Mouse (Mus musculus): ENCODE measurements around the gene Nedd1. TPM values are rescaled to one million over a fixed set of nuclear protein-coding genes. Genes with fewer than 3 reads are reported as not detected.

Gene Nedd1
- total RNA-seq (2021) = 1 to 10 TPM; 4.7 to 5.2 TPM
- long read RNA-seq, experiment 1, partial matches to known transcripts = 0 of 2 reads
- long read RNA-seq, experiment 1, other reads (novel, unspliced or antisense) = 0 of 2 reads
- long read RNA-seq, experiment 2, transcript Nedd1-201 (15 exons, 3,534 nt) = major isoform, 6 of 6 reads
- long read RNA-seq, experiment 2, partial matches to known transcripts = 0 of 6 reads
- long read RNA-seq, experiment 2, other reads (novel, unspliced or antisense) = 0 of 6 reads

GRCm38 (mm10) chr10:92721771-92722619 lies at the start of gene Nedd1:
Nedd1 (minus strand) TSS chr10:92722420.
- peak; percentile 85 to 89 for DNase-seq (ENCODE audit: low spot score in 2 of 2)

GRCm38 (mm10) chr10:92754359-92754758 lies 32.1 kb upstream of the Nedd1 start:
- DNase-seq (ENCODE audit: low spot score in 2 of 2) = no peak

DNA sequence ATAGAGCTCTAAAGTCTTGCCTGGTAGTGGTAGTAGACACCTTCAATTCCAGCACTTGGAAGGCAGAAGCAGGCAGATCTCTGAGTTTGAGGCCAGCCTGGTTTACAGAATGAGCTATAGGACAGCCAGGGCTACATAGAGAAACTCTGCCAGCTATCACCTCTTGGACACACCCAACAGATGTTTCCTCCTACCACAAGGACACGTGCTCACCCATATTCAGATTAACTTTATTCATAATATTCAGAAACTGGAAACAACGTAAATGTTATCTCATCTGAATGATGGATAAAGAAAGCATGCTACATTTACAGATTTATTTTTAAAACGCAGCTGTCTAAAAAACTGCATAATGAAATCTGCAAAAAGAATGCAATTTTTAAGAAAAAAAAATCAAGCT lies 8.1 kb upstream of the Nedd1 start:
- DNase-seq (ENCODE audit: low spot score in 2 of 2) = no peak

DNA sequence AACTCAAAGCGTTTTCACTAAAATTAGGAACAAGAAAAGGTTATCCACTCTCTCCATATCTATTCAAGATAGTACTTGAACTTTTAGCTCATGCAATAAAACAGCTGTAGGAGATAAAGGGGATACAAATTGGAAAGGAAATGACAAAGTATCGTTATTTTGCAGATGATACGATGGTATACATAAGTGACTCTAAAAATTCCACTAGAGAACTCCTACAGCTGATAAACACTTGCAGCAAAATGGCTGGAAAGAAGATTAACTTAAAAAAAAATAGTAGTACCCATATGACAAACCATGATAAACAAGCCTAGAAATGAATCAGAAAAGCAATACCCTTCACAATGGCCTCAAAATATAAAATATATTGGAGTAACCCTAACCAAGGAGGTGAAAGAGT lies 6.5 kb upstream of the Nedd1 start:
- DNase-seq (ENCODE audit: low spot score in 2 of 2) = no peak

GRCm38 (mm10) chr10:92722620-92722988 lies 384 bp upstream of the Nedd1 start:
- DNase-seq (ENCODE audit: low spot score in 2 of 2) = no peak

DNA sequence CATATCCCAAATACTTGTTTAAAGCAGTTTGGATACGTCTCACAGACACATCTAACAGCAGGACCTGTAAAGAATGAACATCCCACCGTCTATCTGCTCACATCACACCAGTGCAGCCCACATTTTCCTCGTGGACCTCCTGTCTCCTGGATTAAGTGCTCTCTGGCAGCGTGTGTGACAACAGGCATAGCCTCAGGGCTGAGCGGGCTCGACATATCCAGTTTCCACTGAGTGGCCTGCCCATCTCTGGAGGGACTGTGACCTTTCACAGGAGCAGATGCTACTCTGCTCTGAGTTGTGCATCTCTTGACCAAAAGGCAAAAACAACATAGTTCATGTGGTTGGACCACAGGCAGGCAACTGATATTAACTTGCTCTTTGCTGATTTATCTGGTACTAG lies 23.2 kb downstream of the Nedd1 start:
- no peak for DNase-seq (ENCODE audit: low spot score in 2 of 2)

DNA sequence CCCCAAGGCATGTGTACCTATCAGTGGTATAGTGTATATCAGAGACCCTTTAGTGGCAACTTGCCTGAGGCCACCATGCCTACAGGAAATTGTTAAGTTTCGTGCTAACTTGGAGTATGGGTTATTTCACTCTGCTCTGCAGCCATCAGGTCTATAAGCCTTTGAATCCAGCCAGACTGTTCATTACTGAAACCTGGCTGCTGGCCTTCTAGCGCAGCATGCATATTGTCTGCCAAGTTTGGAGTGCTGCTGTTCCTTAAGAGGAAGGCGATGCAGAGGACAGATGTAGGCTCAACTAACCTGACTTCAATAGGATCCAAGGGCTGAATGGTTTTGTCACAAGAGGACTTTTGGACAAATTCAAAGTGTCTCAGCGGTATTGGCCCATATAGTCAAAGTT lies 47.2 kb downstream of the Nedd1 start:
- no peak for DNase-seq (ENCODE audit: low spot score in 2 of 2)

DNA sequence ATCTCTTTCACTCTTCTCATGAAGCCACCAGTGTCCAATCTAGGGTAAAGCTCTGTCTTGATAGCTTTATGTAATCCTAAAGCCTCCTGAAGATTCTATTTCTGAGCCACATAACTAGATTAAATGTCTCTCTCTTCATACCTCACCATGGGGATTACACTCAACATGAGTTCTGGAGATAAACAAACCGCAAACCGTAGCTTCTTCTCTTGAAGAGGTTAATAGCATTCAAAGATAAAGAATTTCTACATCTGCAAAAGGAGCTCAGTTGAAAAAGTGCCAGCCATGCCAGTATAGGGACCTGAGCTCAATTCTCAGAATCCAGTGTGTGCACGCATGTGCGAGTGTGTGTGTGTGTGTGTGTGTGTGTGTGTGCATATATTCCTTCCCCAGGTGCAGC lies 50.3 kb downstream of the Nedd1 start:
- no peak for DNase-seq (ENCODE audit: low spot score in 2 of 2)

DNA sequence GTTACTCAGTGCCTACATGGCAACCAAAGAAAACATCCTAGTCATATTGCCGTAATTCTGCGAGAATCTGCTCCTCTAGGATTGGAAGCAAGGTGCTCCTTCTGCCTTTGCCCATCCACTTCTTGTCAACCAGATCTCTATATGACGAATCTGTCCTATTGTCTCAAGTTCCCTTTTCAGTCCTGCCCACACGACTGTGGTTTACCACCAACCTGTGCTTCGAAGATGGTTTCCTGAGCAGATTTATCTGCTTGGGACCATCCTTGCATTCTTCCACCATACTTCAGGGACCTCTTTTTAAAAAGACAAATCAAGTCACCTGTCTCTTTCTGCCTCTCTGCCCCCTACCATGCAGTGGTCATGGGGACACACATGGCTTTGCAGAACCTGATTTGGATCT lies 56.9 kb downstream of the Nedd1 start:
- no peak for DNase-seq (ENCODE audit: low spot score in 2 of 2)

GRCm38 (mm10) chr10:92653266-92653665 lies 69.0 kb downstream of the Nedd1 start:
- no peak for DNase-seq (ENCODE audit: low spot score in 2 of 2)

DNA sequence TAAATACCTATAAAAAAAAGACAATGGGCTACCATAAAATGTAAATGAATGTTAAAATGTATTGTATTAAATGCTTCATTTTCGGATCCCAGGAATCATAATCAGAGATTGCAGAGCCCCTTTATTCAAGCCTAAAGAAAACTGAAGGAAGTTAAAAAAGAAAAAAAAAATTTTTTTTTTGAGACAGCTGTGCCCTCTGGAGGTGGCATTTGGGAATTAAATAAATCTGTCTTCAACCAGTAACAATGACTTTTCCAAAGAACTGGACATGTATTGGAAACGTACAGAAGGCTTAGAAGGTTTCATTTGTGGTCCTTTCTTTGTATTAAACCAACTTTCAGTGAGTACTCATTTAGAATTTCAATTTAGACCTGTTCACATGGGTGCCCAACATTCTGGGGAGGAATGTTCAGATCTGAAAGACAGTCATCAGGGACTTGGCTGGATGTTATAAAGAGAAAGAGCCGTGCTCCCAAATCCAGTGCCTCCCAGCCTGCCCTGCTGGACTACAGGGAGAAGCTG lies 69.8 kb downstream of the Nedd1 start:
- peak in 1 of 2 experiments; percentile 20 for DNase-seq (ENCODE audit: low spot score in 2 of 2)

GRCm38 (mm10) chr10:92651266-92651665 lies 71.0 kb downstream of the Nedd1 start:
- no peak for DNase-seq (ENCODE audit: low spot score in 2 of 2)

DNA sequence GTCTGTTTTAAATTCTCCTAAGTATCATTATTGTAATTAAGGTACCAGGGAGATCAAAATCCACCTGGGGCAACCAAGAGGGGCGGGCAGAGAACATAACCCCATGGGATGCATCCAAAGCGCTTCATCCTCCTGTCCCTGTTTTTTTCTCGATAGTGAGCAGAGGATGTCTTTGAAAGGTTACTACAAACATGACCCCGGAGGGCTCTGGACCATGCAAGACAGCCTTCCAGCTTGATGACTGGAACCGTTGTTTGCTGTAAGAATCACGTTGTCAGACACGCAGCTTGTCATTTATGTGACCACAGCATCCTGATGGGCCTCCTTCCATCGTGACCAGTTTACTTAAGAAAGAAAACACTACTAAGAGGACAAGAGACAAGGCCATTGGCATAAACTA lies 73.1 kb downstream of the Nedd1 start:
- DNase-seq (ENCODE audit: low spot score in 2 of 2) = no peak

GRCm38 (mm10) chr10:92647691-92648090 lies 74.5 kb downstream of the Nedd1 start:
- peak in 1 of 2 experiments; percentile 44 for DNase-seq (ENCODE audit: low spot score in 2 of 2)

DNA sequence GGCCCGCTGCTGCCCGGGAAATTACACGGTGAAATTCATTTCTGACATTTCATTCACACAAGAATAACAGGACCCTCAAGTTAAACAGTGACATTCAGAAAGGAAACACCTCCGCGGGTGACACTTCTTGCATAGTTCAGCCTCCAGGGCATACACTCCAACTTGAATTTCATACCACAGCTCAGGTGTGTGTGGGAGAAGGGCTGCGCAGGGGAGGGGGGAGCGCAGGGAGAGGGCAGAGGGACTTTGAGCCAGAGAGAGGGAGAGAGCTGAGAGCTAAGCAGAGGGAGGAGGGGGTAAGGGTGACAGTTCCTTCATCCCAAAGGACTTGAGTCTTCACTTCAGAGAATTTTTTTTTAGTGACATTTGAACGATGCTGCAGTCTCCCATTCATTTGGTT lies 78.2 kb downstream of the Nedd1 start:
- DNase-seq (ENCODE audit: low spot score in 2 of 2) = no peak

DNA sequence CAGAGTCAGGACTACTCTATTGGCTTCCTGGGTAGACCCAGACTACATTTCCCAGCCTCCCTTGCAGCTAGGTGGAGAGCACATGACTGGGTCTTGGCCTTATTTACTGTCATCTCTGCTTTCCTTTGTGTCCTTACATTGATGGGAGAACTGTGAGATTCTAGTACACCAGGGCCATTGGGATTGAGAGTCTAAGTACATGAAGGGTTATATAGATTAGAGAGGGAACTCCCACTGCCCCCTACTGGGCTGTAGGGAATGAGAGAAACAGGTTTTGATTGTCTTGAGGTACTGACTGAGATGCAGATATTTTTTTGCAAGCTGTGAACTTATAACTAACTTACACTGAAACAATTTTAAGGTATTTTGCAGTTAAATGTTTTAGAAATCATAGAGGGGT lies 81.2 kb downstream of the Nedd1 start:
- no peak for DNase-seq (ENCODE audit: low spot score in 2 of 2)
